Mouse (Mus musculus): ENCODE results near the gene Prr3.

GRCm38 (mm10) chr17:36021309-36021708 lies 41.3 kb upstream of the Prr3 start:
- no peak for TF ChIP-seq CTCF (IDR thresholded peaks at IDR 0.05; ENCODE audit: low read depth)
- no peak for TF ChIP-seq EP300 (IDR thresholded peaks at IDR 0.05; ENCODE audit: low read depth)

Data from heart, postnatal 0 days (tissue).